Mouse (Mus musculus): ENCODE measurements around the gene Fam155a. TPM values are rescaled to one million over a fixed set of nuclear protein-coding genes. Genes with fewer than 3 reads are reported as not detected.

Gene Fam155a
- polyA plus RNA-seq, 1 experiment from 2014 or later = 33.4 TPM

DNA sequence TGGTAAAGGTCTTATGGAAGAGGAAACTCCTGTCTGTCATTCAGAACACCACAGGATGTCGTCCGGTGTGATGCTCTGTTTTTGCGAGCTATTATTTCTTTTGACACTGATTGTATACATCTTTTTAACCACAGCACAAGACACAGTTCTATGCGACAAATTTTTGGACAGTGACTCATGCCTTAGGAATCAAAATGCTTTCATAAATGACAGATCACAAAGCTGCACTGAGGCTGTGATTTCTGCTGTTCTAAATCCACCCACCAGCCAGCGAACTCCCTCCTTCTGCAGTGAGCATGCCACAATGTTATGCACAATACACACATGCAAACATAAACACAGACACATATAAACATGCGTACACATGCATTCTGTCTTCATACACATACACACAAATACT, 224.5 kb downstream of the Fam155a start:
- ATAC-seq (ENCODE audit: low read depth) = no peak
- Histone ChIP-seq H3K36me3 (ENCODE audit: control insufficient read depth, insufficient read depth, low read length) (no peaks in the 10 kb centered on the region), H3K4me3 (ENCODE audit: low read depth, low read length) (no peak overlapping the region), H3K4me2 (ENCODE audit: low read depth, low read length) (no peak overlapping the region), H3K9me3 (ENCODE audit: control insufficient read depth, low read length) (no peaks in the 10 kb centered on the region), H3K4me1 (ENCODE audit: control insufficient read depth, insufficient read depth, low read length) (peaks cover 8% of the 10 kb centered on the region; the same call in 1 of the 2 replicates), H3K27me3 (ENCODE audit: control insufficient read depth, insufficient read depth, low read length) (no peaks in the 10 kb centered on the region), H3K9ac (replicated peaks; ENCODE audit: low read depth, low read length) (no peak overlapping the region), H3K27ac (ENCODE audit: low read depth, low read length) (no peak overlapping the region)
- WGBS = 74% methylated on average over 6 of the region's 6 CpGs

DNA sequence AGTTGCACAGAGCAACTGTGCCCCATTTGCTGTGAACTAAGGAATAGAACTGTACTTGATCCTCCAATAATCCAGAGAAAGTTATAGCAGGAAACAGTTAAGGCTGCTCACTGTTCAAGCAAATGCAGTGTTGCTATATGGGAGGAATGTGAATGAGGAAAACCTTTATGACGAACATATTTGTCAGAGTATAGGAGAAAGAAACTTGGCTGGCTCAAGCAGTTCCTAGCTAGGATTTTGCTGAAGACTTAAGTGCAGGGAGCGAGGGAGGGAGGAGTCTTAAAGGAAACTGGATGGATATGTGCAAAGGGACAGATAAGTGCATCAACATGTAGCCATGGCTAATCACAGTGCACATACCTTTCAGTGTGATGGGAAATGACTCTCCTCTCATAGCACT, 225.3 kb downstream of the Fam155a start:
- no peak overlapping the region for H3K9ac ChIP-seq (replicated peaks; ENCODE audit: low read depth, low read length)
- H3K9me3 ChIP-seq (ENCODE audit: control insufficient read depth, low read length) = no peaks in the 10 kb centered on the region
- peaks cover 8% of the 10 kb centered on the region; the same call in 1 of the 2 replicates for H3K4me1 ChIP-seq (ENCODE audit: control insufficient read depth, insufficient read depth, low read length)
- H3K27ac ChIP-seq (ENCODE audit: low read depth, low read length) = no peak overlapping the region
- ATAC-seq (ENCODE audit: low read depth) = no peak
- 79% methylated on average over 2 of the region's 2 CpGs for WGBS
- no peaks in the 10 kb centered on the region for H3K36me3 ChIP-seq (ENCODE audit: control insufficient read depth, insufficient read depth, low read length)
- H3K4me2 ChIP-seq (ENCODE audit: low read depth, low read length) = no peak overlapping the region
- H3K4me3 ChIP-seq (ENCODE audit: low read depth, low read length) = no peak overlapping the region
- no peaks in the 10 kb centered on the region for H3K27me3 ChIP-seq (ENCODE audit: control insufficient read depth, insufficient read depth, low read length)

DNA sequence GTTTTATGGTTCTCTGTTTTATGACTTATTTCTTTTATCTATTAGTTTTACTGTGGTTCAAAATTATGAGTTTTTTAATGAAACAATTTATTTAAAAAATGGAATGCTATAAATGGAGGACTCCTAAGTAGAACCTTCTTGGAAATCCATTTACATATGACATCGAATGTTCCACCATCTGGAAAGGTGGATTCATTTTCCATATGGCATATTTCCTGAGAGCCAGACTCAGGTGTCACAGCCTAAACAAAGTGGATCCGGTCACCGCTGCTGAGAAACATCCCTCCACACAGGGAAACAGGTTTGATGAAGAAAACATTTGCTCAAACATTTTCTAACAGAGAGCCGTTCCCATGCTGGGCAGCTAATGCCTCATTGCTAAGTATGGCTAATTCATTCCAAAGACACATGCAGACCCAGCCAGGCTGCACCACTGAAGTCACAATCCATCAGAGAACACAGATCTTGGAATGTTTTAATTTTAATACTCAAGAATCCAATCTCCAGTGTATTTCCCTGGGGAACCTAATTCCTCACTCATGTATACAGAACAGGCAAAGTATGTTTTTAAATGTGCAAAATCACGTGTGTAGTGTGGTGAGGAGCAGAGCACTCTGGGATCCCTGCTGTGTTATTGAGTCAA, 235.1 kb downstream of the Fam155a start:
- no peak overlapping the region; the same call in 1 of the 2 replicates for H3K27ac ChIP-seq (ENCODE audit: low read depth, low read length)

DNA sequence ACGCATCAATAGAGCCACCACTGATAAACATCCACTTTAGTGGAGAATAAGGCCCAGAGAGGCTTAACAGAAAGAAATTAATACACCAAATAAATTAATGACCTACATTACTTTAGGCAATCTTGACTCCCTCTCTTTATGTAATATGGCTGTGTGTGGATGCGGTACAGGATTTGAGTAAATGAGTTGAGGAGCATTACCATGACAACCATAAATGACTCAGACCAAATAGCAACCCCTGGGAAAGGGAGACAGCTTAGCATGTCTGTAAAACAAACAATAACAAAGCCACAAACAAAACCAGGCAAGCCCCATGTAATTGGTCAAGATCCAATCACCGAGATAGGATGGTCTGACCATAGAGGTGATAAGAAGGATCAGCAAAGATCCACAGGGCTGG, 244.4 kb downstream of the Fam155a start:
- Histone ChIP-seq H3K9ac (replicated peaks; ENCODE audit: low read depth, low read length) (no peak overlapping the region), H3K4me2 (ENCODE audit: low read depth, low read length) (no peak overlapping the region), H3K4me3 (ENCODE audit: low read depth, low read length) (no peak overlapping the region), H3K36me3 (ENCODE audit: control insufficient read depth, insufficient read depth, low read length) (no peaks in the 10 kb centered on the region), H3K9me3 (ENCODE audit: control insufficient read depth, low read length) (no peaks in the 10 kb centered on the region), H3K4me1 (ENCODE audit: control insufficient read depth, insufficient read depth, low read length) (no peaks in the 10 kb centered on the region; the same call in 1 of the 2 replicates), H3K27ac (ENCODE audit: low read depth, low read length) (0 out of 2 replicates have a peak overlapping the region, but pooled peaks have one; percentile 48), H3K27me3 (ENCODE audit: control insufficient read depth, insufficient read depth, low read length) (no peaks in the 10 kb centered on the region)
- 56% methylated on average over 3 of the region's 3 CpGs for WGBS
- ATAC-seq (ENCODE audit: low read depth) = 0 out of 2 replicates have a peak, but pooled peaks have one; percentile 47

More for the DNA sequence above, 235.1 kb downstream of the Fam155a start:
- no peak overlapping the region for H3K4me2 ChIP-seq (ENCODE audit: low read depth, low read length)
- H3K4me1 ChIP-seq (ENCODE audit: control insufficient read depth, insufficient read depth, low read length) = no peaks in the 10 kb centered on the region
- 70% methylated on average over 5 of the region's 5 CpGs for WGBS
- H3K9ac ChIP-seq (replicated peaks; ENCODE audit: low read depth, low read length) = no peak overlapping the region
- H3K36me3 ChIP-seq (ENCODE audit: control insufficient read depth, insufficient read depth, low read length) = no peaks in the 10 kb centered on the region
- H3K9me3 ChIP-seq (ENCODE audit: control insufficient read depth, low read length) = no peaks in the 10 kb centered on the region
- no peaks in the 10 kb centered on the region for H3K27me3 ChIP-seq (ENCODE audit: control insufficient read depth, insufficient read depth, low read length)
- no peak overlapping the region for H3K4me3 ChIP-seq (ENCODE audit: low read depth, low read length)
- no peak for ATAC-seq (ENCODE audit: low read depth)

DNA sequence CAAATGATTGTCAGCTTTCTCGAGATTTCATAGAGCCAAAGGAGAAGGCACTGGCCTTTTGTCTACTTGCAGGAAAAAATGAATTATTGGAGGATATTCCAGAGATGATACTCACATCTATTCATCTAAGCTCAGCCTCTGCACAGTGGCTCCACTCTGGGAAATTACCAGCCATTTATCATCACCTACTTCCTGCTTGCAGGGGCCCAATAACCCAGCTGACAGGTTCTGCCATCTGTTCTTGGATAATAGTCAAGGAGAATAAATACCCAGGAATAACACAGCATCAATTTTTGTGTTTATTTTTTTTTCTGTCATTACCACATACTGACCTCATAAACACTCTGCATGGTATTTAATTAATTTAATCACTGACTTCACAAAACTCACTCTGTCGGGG, 249.4 kb downstream of the Fam155a start:
- H3K27me3 ChIP-seq (ENCODE audit: control insufficient read depth, insufficient read depth, low read length) = no peaks in the 10 kb centered on the region
- ATAC-seq (ENCODE audit: low read depth) = peak; percentile 61; the same call in 1 of the 2 replicates

DNA sequence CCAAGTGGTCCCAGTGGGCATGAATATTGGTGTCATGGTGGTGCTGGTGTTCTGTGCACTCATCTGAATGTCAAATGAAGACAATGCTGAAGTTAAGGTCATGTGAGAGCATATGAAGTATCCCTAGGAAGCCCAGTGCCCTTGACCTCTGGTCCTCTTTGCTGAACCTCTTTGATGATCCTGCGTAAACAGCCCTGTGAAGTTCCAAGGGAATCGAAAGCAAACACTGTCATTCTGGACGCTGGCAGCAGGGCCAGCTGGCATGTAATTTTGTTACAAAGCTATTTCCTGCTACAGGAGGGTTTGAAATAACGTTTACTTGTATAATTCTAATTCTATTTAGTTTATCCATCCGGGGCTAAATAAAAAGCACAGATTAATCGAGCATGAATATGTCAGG, 270.2 kb downstream of the Fam155a start:
- 60% methylated on average over 6 of the region's 6 CpGs for WGBS
- ATAC-seq (ENCODE audit: low read depth) = no peak
- Histone ChIP-seq H3K36me3 (ENCODE audit: control insufficient read depth, insufficient read depth, low read length) (no peaks in the 10 kb centered on the region), H3K4me3 (ENCODE audit: low read depth, low read length) (no peak overlapping the region), H3K4me1 (ENCODE audit: control insufficient read depth, insufficient read depth, low read length) (no peaks in the 10 kb centered on the region), H3K27me3 (ENCODE audit: control insufficient read depth, insufficient read depth, low read length) (no peaks in the 10 kb centered on the region), H3K9me3 (ENCODE audit: control insufficient read depth, low read length) (no peaks in the 10 kb centered on the region), H3K4me2 (ENCODE audit: low read depth, low read length) (no peak overlapping the region), H3K9ac (replicated peaks; ENCODE audit: low read depth, low read length) (no peak overlapping the region), H3K27ac (ENCODE audit: low read depth, low read length) (no peak overlapping the region)

More for the DNA sequence above, 249.4 kb downstream of the Fam155a start:
- H3K4me1 ChIP-seq (ENCODE audit: control insufficient read depth, insufficient read depth, low read length) = no peaks in the 10 kb centered on the region; the same call in 1 of the 2 replicates
- no peaks in the 10 kb centered on the region for H3K9me3 ChIP-seq (ENCODE audit: control insufficient read depth, low read length)
- 71% methylated on average over 2 of the region's 2 CpGs for WGBS
- H3K9ac ChIP-seq (replicated peaks; ENCODE audit: low read depth, low read length) = no peak overlapping the region
- H3K4me3 ChIP-seq (ENCODE audit: low read depth, low read length) = no peak overlapping the region
- H3K36me3 ChIP-seq (ENCODE audit: control insufficient read depth, insufficient read depth, low read length) = no peaks in the 10 kb centered on the region
- H3K27ac ChIP-seq (ENCODE audit: low read depth, low read length) = no peak overlapping the region
- H3K4me2 ChIP-seq (ENCODE audit: low read depth, low read length) = no peak overlapping the region

DNA sequence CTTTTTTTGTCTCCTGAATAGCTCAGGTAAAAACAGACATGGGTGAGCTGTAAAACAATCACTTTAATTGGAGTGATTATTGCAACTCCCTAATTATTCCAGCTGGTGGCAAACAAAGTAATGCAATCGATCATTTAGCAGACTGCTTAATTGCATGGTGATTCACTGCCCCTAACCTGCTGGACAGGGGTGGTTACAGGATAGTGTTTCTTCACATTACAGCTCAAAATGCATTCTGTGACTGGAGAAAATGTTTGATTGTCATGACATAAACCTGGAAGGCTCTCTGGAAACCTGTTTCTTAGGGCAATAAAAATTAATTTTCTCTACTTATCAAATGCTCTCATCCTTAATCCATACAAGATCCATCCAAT, 276.7 kb downstream of the Fam155a start:
- no peaks in the 10 kb centered on the region for H3K9me3 ChIP-seq (ENCODE audit: control insufficient read depth, low read length)
- no peak overlapping the region for H3K4me3 ChIP-seq (ENCODE audit: low read depth, low read length)
- H3K36me3 ChIP-seq (ENCODE audit: control insufficient read depth, insufficient read depth, low read length) = no peaks in the 10 kb centered on the region
- no peak overlapping the region for H3K9ac ChIP-seq (replicated peaks; ENCODE audit: low read depth, low read length)
- peak; percentile 59 for ATAC-seq (ENCODE audit: low read depth)
- H3K4me1 ChIP-seq (ENCODE audit: control insufficient read depth, insufficient read depth, low read length) = peaks cover 8% of the 10 kb centered on the region
- H3K27ac ChIP-seq (ENCODE audit: low read depth, low read length) = peak overlapping the region; percentile 23
- WGBS = 9% methylated on average over 1 of the region's 1 CpGs
- no peak overlapping the region for H3K4me2 ChIP-seq (ENCODE audit: low read depth, low read length)
- H3K27me3 ChIP-seq (ENCODE audit: control insufficient read depth, insufficient read depth, low read length) = no peaks in the 10 kb centered on the region

DNA sequence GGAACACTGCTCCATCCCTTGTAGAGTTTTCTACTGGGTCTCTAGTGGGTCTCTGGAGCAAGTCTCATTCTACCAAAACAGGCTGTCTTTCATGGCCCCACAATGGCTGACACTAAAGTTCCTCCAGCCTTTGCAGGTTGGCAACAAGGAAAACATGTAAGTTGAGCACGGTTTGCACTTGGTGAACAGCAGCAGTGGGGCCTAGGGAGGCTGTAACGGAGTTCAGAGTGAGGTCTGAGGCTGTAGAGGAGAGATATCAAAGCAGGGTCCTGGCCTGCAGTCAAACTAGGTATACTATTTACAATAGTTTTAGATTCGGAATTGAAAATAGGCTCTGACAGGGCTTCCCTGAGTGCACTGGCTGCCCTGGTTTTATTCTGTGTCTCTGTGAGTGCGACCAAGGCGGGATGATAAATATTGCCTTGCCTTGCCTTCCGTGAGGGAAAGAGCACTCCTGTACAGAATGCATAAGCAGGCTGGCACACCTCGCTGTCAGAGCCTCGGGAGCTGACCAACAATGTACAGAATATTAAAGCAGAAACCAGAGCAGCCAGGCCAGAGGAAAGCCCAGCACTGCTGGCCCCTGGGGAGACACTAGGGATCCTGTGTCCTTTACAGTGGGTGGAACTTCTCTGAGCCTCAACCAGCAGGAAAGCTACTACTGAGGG, 277.3 kb downstream of the Fam155a start:
- Histone ChIP-seq H3K27ac (ENCODE audit: low read depth, low read length) (peak overlapping the region; percentile 23), H3K4me2 (ENCODE audit: low read depth, low read length) (no peak overlapping the region), H3K4me3 (ENCODE audit: low read depth, low read length) (no peak overlapping the region), H3K4me1 (ENCODE audit: control insufficient read depth, insufficient read depth, low read length) (peaks cover 8% of the 10 kb centered on the region), H3K27me3 (ENCODE audit: control insufficient read depth, insufficient read depth, low read length) (no peaks in the 10 kb centered on the region), H3K9me3 (ENCODE audit: control insufficient read depth, low read length) (no peaks in the 10 kb centered on the region), H3K9ac (replicated peaks; ENCODE audit: low read depth, low read length) (no peak overlapping the region), H3K36me3 (ENCODE audit: control insufficient read depth, insufficient read depth, low read length) (no peaks in the 10 kb centered on the region)
- peak; percentile 82 for ATAC-seq (ENCODE audit: low read depth)
- WGBS = 25% methylated on average over 8 of the region's 8 CpGs

DNA sequence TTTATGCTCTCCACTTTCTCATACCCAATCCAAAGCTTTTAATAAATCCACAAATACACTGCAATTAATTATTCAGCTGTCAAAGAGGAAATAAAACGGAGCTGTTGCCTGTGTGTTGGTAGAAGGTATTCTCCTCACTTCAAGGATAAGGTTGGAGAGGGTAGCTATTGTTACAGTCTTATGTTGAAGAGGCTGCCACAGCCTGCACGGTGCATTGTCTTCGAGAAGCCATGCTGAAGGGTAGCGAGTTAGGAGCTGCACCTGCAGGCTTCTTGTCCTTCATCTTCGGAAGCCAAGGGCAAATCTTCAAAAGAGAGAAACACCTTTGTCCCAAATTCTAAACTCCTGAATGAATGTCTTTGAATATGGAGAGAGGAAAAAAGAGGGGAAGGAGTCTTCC, 288.4 kb downstream of the Fam155a start:
- H3K27me3 ChIP-seq (ENCODE audit: control insufficient read depth, insufficient read depth, low read length) = no peaks in the 10 kb centered on the region
- H3K27ac ChIP-seq (ENCODE audit: low read depth, low read length) = no peak overlapping the region
- 62% methylated on average over 5 of the region's 5 CpGs for WGBS
- no peak overlapping the region for H3K9ac ChIP-seq (replicated peaks; ENCODE audit: low read depth, low read length)
- H3K4me1 ChIP-seq (ENCODE audit: control insufficient read depth, insufficient read depth, low read length) = no peaks in the 10 kb centered on the region
- no peak overlapping the region for H3K4me2 ChIP-seq (ENCODE audit: low read depth, low read length)
- no peak for ATAC-seq (ENCODE audit: low read depth)
- no peak overlapping the region for H3K4me3 ChIP-seq (ENCODE audit: low read depth, low read length)
- no peaks in the 10 kb centered on the region for H3K9me3 ChIP-seq (ENCODE audit: control insufficient read depth, low read length)
- H3K36me3 ChIP-seq (ENCODE audit: control insufficient read depth, insufficient read depth, low read length) = no peaks in the 10 kb centered on the region

Data from neural tube, embryonic 14.5 days (tissue).